Mouse (Mus musculus) hindbrain, embryonic 14.5 days (tissue): ENCODE data around the gene Adamtsl5. TPM values are rescaled to one million over a fixed set of nuclear protein-coding genes. Genes with fewer than 3 reads are reported as not detected.

Experiments
- ATAC-seq: fragments of 200-750 bp; cut with Nextera tagmentation; 2 replicates; pipeline ENCODE4 v1.8.0; 2017; ENCODE audit warnings: moderate number of reproducible peaks, mild to moderate bottlenecking, moderate TSS enrichment, moderate library complexity; ENCODE audit not compliant: low FRiP score
- DNase-seq: peaks from one replicate; pipeline ENCODE4 v3.0.0-alpha.2; 2015; ENCODE audit warnings: low spot score
- H3K27ac ChIP-seq: fragments of 300-500 bp; sonication (generic); 2 replicates; pipeline ENCODE4 v1.5.1; 2014; ENCODE audit warnings: mild to moderate bottlenecking, moderate library complexity
- H3K27me3 ChIP-seq: fragments of 300-500 bp; sonication (generic); 2 replicates; pipeline ENCODE4 v1.6.1; 2014; ENCODE audit warnings: mild to moderate bottlenecking, low read length, mixed read lengths; ENCODE audit not compliant: control insufficient read depth, insufficient read depth
- H3K36me3 ChIP-seq: fragments of 300-500 bp; sonication (generic); replicated peaks from 2 replicates; pipeline ENCODE4 v1.6.1; 2014; ENCODE audit not compliant: control insufficient read depth, insufficient read depth
- H3K4me1 ChIP-seq: fragments of 300-500 bp; sonication (generic); replicated peaks from 2 replicates; pipeline ENCODE4 v1.6.1; 2014; ENCODE audit warnings: antibody characterized with exemption, low read length, mixed read lengths; ENCODE audit not compliant: control insufficient read depth, insufficient read depth
- H3K4me2 ChIP-seq: fragments of 300-500 bp; sonication (generic); replicated peaks from 2 replicates; pipeline ENCODE4 v1.6.1; 2014; ENCODE audit warnings: mild to moderate bottlenecking, moderate library complexity
- H3K4me3 ChIP-seq: fragments of 300-500 bp; sonication (generic); replicated peaks from 2 replicates; pipeline ENCODE4 v1.5.1; 2014; ENCODE audit warnings: mild to moderate bottlenecking, low read length
- H3K9ac ChIP-seq: fragments of 300-500 bp; sonication (generic); 2 replicates; pipeline ENCODE4 v1.6.1; 2014
- H3K9me3 ChIP-seq: fragments of 300-500 bp; sonication (generic); 2 replicates; pipeline ENCODE4 v1.6.1; 2016; ENCODE audit warnings: low read length; ENCODE audit not compliant: control insufficient read depth
- WGBS: fragments of 180-500 bp; shearing (Covaris S2); extraction: QIAGEN DNeasy Blood & Tissue Kit; methylation state at CpG from one replicate; pipeline ENCODE4 v1.1.7; 2014; 5-methylcytosine and 5-hydroxymethylcytosine counted together
- polyA plus RNA-seq: library from polyadenylated mRNA; unstranded; fragments of >200 nt; fragmentation: Nextera tagmentation; extraction: Ambion mirVana; gene quantifications from 2 replicates; pipeline ENCODE4 v1.2.1, GENCODE M21; 2014

The Adamtsl5 gene
- polyA plus RNA-seq, 1 experiment from 2014 or later: 0.84 TPM

GRCm38 (mm10) chr10:80363734-80364133 is 15.5 kb upstream of the Adamtsl5 start:
- DNase-seq (no peak), ATAC-seq (no peak)
- Histone ChIP-seq H3K27ac (no peak overlapping the region), H3K4me2 (no peak overlapping the region), H3K4me1 (no peaks in the 10 kb centered on the region), H3K36me3 (no peaks in the 10 kb centered on the region), H3K4me3 (no peak overlapping the region), H3K9me3 (no peaks in the 10 kb centered on the region), H3K9ac (no peak overlapping the region), H3K27me3 (peaks cover 10% of the 10 kb centered on the region)
- 28% methylated on average over 6 of the region's 6 CpGs for WGBS

GRCm38 (mm10) chr10:80357994-80358639 is 9.9 kb upstream of the Adamtsl5 start:
- peak; percentile 41 for ATAC-seq
- 9% methylated on average over 31 of the region's 31 CpGs for WGBS
- no peak overlapping the region for H3K27ac ChIP-seq
- H3K9me3 ChIP-seq: no peaks in the 10 kb centered on the region
- peak overlapping the region; percentile 54 for H3K4me2 ChIP-seq
- no peaks in the 10 kb centered on the region for H3K36me3 ChIP-seq
- no peaks in the 10 kb centered on the region; the same call in 1 of the 2 replicates for H3K4me1 ChIP-seq
- peak; percentile 48 for DNase-seq
- 0 out of 2 replicates have a peak overlapping the region, but pooled peaks have one; percentile 42 for H3K9ac ChIP-seq
- H3K27me3 ChIP-seq: peaks cover 64% of the 10 kb centered on the region
- H3K4me3 ChIP-seq: peak overlapping the region; percentile 25

GRCm38 (mm10) chr10:80357336-80357735 is 9.1 kb upstream of the Adamtsl5 start:
- Histone ChIP-seq H3K4me1 (no peaks in the 10 kb centered on the region; the same call in 1 of the 2 replicates), H3K9ac (0 out of 2 replicates have a peak overlapping the region, but pooled peaks have one; percentile 42), H3K4me3 (peak overlapping the region; percentile 25), H3K27ac (no peak overlapping the region), H3K36me3 (no peaks in the 10 kb centered on the region), H3K27me3 (peaks cover 72% of the 10 kb centered on the region), H3K9me3 (no peaks in the 10 kb centered on the region), H3K4me2 (peak overlapping the region; percentile 54)
- WGBS: 35% methylated on average over 7 of the region's 7 CpGs
- ATAC-seq (no peak), DNase-seq (no peak)

GRCm38 (mm10) chr10:80356737-80357136 is 8.5 kb upstream of the Adamtsl5 start:
- no peaks in the 10 kb centered on the region for H3K9me3 ChIP-seq
- H3K9ac ChIP-seq: peak overlapping the region; percentile 25; the same call in 1 of the 2 replicates
- H3K36me3 ChIP-seq: no peaks in the 10 kb centered on the region
- DNase-seq (no peak), ATAC-seq (no peak)
- peak overlapping the region; percentile 36 for H3K4me3 ChIP-seq
- H3K27ac ChIP-seq: no peak overlapping the region
- under 1% methylated on average over 34 of the region's 34 CpGs for WGBS
- H3K4me1 ChIP-seq: no peaks in the 10 kb centered on the region; the same call in 1 of the 2 replicates
- H3K4me2 ChIP-seq: peak overlapping the region; percentile 54
- H3K27me3 ChIP-seq: peaks cover 78% of the 10 kb centered on the region

- Histone ChIP-seq H3K4me2 (peak within 1 kb of the TSS; percentile 54), H3K36me3 (no peaks in the 10 kb centered on the region), H3K9me3 (no peaks in the 10 kb centered on the region), H3K27me3 (peaks cover 84% of the 10 kb centered on the region), H3K4me1 (no peaks in the 10 kb centered on the region; the same call in 1 of the 2 replicates), H3K4me3 (peak within 1 kb of the TSS; percentile 36), H3K27ac (no peak within 1 kb of the TSS), H3K9ac (peak within 1 kb of the TSS; percentile 25; the same call in 1 of the 2 replicates)
- no peak for ATAC-seq
- WGBS: 1% methylated on average over 46 of the region's 53 CpGs
- no peak for DNase-seq
Measured at GRCm38 (mm10) chr10:80356001-80356682, 7.9 kb upstream of the Adamtsl5 start, which contains the start of gene Plk5. TSS of gene Plk5 (plus strand) at chr10:80356459.

- Histone ChIP-seq H3K4me1 (no peaks in the 10 kb centered on the region; the same call in 1 of the 2 replicates), H3K9me3 (no peaks in the 10 kb centered on the region), H3K27ac (no peak overlapping the region), H3K27me3 (peaks cover 91% of the 10 kb centered on the region), H3K4me2 (no peak overlapping the region), H3K36me3 (no peaks in the 10 kb centered on the region), H3K9ac (no peak overlapping the region), H3K4me3 (no peak overlapping the region)
- ATAC-seq (no peak), DNase-seq (no peak)
- WGBS: 10% methylated on average over 9 of the region's 9 CpGs
Measured at GRCm38 (mm10) chr10:80355431-80355830, 7.2 kb upstream of the Adamtsl5 start.

GRCm38 (mm10) chr10:80352727-80353126 is 4.5 kb upstream of the Adamtsl5 start:
- H3K4me2 ChIP-seq: no peak overlapping the region
- H3K9ac ChIP-seq: no peak overlapping the region
- no peaks in the 10 kb centered on the region for H3K36me3 ChIP-seq
- 67% methylated on average over 8 of the region's 8 CpGs for WGBS
- H3K27me3 ChIP-seq: peaks cover 98% of the 10 kb centered on the region
- DNase-seq (no peak), ATAC-seq (no peak)
- no peak overlapping the region for H3K27ac ChIP-seq
- H3K9me3 ChIP-seq: no peaks in the 10 kb centered on the region
- H3K4me1 ChIP-seq: no peaks in the 10 kb centered on the region; the same call in 1 of the 2 replicates
- H3K4me3 ChIP-seq: no peak overlapping the region

- ATAC-seq: no peak
- H3K36me3 ChIP-seq: no peaks in the 10 kb centered on the region
- WGBS: 25% methylated on average over 11 of the region's 11 CpGs
Measured at GRCm38 (mm10) chr10:80351896-80352295, 3.7 kb upstream of the Adamtsl5 start.

GRCm38 (mm10) chr10:80350292-80350691 is 2.1 kb upstream of the Adamtsl5 start:
- no peak overlapping the region for H3K9ac ChIP-seq
- H3K4me2 ChIP-seq: no peak overlapping the region
- H3K4me1 ChIP-seq: no peaks in the 10 kb centered on the region
- no peak overlapping the region for H3K27ac ChIP-seq
- DNase-seq: peak; percentile 80
- H3K36me3 ChIP-seq: no peaks in the 10 kb centered on the region
- H3K27me3 ChIP-seq: peaks cover 98% of the 10 kb centered on the region
- no peak overlapping the region for H3K4me3 ChIP-seq
- no peaks in the 10 kb centered on the region for H3K9me3 ChIP-seq
- ATAC-seq: peak; percentile 62
- WGBS: 6% methylated on average over 7 of the region's 7 CpGs

More at GRCm38 (mm10) chr10:80351896-80352295, 3.7 kb upstream of the Adamtsl5 start:
- Histone ChIP-seq H3K4me3 (no peak overlapping the region), H3K4me2 (no peak overlapping the region), H3K9me3 (no peaks in the 10 kb centered on the region), H3K27me3 (peaks cover 98% of the 10 kb centered on the region), H3K4me1 (no peaks in the 10 kb centered on the region; the same call in 1 of the 2 replicates), H3K27ac (no peak overlapping the region), H3K9ac (no peak overlapping the region)
- DNase-seq: no peak
